Mouse (Mus musculus): ENCODE measurements around the gene Rcor2.

Gene Rcor2

GRCm38 (mm10) chr19:7264766-7265331, 2.3 kb upstream of the Rcor2 start:
- DNase-seq (ENCODE audit: low read depth, low spot score), result peak; percentile 87

GRCm38 (mm10) chr19:7265478-7266191, 1.5 kb upstream of the Rcor2 start:
- DNase-seq (ENCODE audit: low read depth, low spot score), result peak; percentile 78

- DNase-seq (ENCODE audit: low read depth, low spot score), result no peak
These were observed 699 bp upstream of the Rcor2 start for GRCm38 (mm10) chr19:7266421-7266831.

GRCm38 (mm10) chr19:7267781-7268721, 926 bp downstream of the Rcor2 start:
- DNase-seq (ENCODE audit: low read depth, low spot score), result peak; percentile 85

GRCm38 (mm10) chr19:7268722-7269090, 1.6 kb downstream of the Rcor2 start:
- DNase-seq (ENCODE audit: low read depth, low spot score), result peak; percentile 83

GRCm38 (mm10) chr19:7269290-7270044, 2.3 kb downstream of the Rcor2 start:
- no peak for DNase-seq (ENCODE audit: low read depth, low spot score)

- peak; percentile 62 for DNase-seq (ENCODE audit: low read depth, low spot score)
These were observed 6.4 kb downstream of the Rcor2 start for GRCm38 (mm10) chr19:7273486-7273885.

- DNase-seq (ENCODE audit: low read depth, low spot score), result peak; percentile 25
These were observed 7.3 kb downstream of the Rcor2 start for GRCm38 (mm10) chr19:7274326-7274990.

GRCm38 (mm10) chr19:7275131-7275789, 8.1 kb downstream of the Rcor2 start:
- no peak for DNase-seq (ENCODE audit: low read depth, low spot score)

- DNase-seq (ENCODE audit: low read depth, low spot score), result no peak
These were observed 9.0 kb downstream of the Rcor2 start for GRCm38 (mm10) chr19:7276053-7276659.

- DNase-seq (ENCODE audit: low read depth, low spot score), result no peak
These were observed 9.7 kb downstream of the Rcor2 start for GRCm38 (mm10) chr19:7276796-7277195.

- no peak for DNase-seq (ENCODE audit: low read depth, low spot score)
These were observed 11.2 kb downstream of the Rcor2 start for GRCm38 (mm10) chr19:7278200-7278906.

GRCm38 (mm10) chr19:7279114-7279513, 12.0 kb downstream of the Rcor2 start:
- peak; percentile 67 for DNase-seq (ENCODE audit: low read depth, low spot score)

GRCm38 (mm10) chr19:7280557-7281330, 13.6 kb downstream of the Rcor2 start:
- no peak for DNase-seq (ENCODE audit: low read depth, low spot score)

GRCm38 (mm10) chr19:7286563-7287315, 19.6 kb downstream of the Rcor2 start:
- no peak for DNase-seq (ENCODE audit: low read depth, low spot score)

GRCm38 (mm10) chr19:7288288-7288687, 21.2 kb downstream of the Rcor2 start:
- DNase-seq (ENCODE audit: low read depth, low spot score), result no peak

GRCm38 (mm10) chr19:7289767-7290166, 22.6 kb downstream of the Rcor2 start:
- no peak for DNase-seq (ENCODE audit: low read depth, low spot score)

Data from ES-CJ7 (cell line).